Mouse (Mus musculus): ENCODE measurements around the gene Abcc6.

Abcc6 gene

GRCm38 (mm10) chr7:45928626-45929295, 101.3 kb downstream of the Abcc6 start:
- DNase-seq = no peak

- no peak for DNase-seq
Observed at GRCm38 (mm10) chr7:45924429-45924816, 105.7 kb downstream of the Abcc6 start.

GRCm38 (mm10) chr7:45923762-45924428, 106.2 kb downstream of the Abcc6 start, which contains the start of gene Ccdc114:
Gene Ccdc114, plus strand, starts transcription at chr7:45924072.
- no peak for DNase-seq

GRCm38 (mm10) chr7:45922928-45923761, 107.0 kb downstream of the Abcc6 start:
- DNase-seq = peak; percentile 76

GRCm38 (mm10) chr7:45921950-45922600, 108.0 kb downstream of the Abcc6 start:
- no peak for DNase-seq

GRCm38 (mm10) chr7:45921242-45921621, 108.9 kb downstream of the Abcc6 start, which contains the start of gene Emp3:
Gene Emp3, minus strand, starts transcription at chr7:45921404.
- no peak for DNase-seq

GRCm38 (mm10) chr7:45920583-45921241, 109.4 kb downstream of the Abcc6 start:
- no peak for DNase-seq

- no peak for DNase-seq
Observed at GRCm38 (mm10) chr7:45919761-45920160, 110.3 kb downstream of the Abcc6 start.

GRCm38 (mm10) chr7:45919083-45919671, 110.9 kb downstream of the Abcc6 start:
- DNase-seq = no peak

GRCm38 (mm10) chr7:45917926-45918325, 112.2 kb downstream of the Abcc6 start:
- DNase-seq = no peak

Data from cerebellum, adult 11 months (tissue).